Mouse (Mus musculus) embryonic fibroblast, embryonic 13.5 days (primary cell): ENCODE results near the gene Lypd4.

Experiments used
- CTCF ChIP-seq: IDR thresholded peaks from 2 replicates; pipeline ENCODE4 v1.5.1; 2011; ENCODE audit warnings: mild to moderate bottlenecking, control low read depth, low read length, moderate library complexity, borderline replicate concordance; ENCODE audit not compliant: insufficient read depth
- POLR2A ChIP-seq: IDR thresholded peaks from 2 replicates; pipeline ENCODE4 v1.6.1; 2011; ENCODE audit warnings: low read depth, mild to moderate bottlenecking, control low read depth, low read length, moderate library complexity

DNA sequence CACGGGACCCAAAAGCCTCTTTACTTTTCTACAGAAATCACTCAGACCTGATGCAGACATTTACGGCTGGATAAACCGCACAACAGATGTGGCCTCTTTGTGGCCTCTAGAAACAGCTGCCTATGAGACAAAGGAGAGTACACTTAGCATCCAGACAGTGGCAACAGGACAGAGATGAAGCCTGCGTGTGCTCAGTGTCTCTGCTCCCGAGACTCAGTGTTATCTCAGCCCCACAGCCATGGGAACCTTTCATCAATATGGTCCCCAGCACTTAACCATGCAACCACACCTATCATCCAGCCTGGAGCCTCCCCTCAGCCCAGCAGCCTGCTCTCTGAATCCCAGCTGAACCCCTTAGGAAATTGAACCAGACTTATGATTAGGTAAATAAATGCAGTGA is 10.5 kb downstream of the Lypd4 start:
- no peak for TF ChIP-seq CTCF
- no peak for TF ChIP-seq POLR2A
